Mouse (Mus musculus): ENCODE data around the gene Arpc1a.

Arpc1a gene

DNA sequence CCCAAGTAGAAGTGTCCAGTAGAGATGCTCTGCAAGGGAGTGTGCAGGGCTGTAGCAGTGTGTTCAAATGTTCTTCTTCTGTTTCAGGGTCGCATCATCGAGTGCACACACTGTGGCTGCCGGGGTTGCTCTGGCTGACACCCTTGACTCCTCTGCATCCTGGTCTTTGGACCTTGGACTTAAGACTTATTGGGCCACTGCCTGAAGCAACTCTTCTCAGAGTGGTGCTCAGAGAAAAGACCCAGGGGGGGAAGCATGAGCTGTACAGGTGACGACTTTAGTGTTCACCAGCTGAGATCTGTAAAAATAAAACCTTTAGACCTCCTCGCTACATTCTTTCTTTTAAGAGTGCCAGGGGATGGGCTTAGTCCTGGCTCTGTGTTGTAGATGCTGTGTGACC lies 64.1 kb downstream of the Arpc1a start:
- DNase-seq = no peak

DNA sequence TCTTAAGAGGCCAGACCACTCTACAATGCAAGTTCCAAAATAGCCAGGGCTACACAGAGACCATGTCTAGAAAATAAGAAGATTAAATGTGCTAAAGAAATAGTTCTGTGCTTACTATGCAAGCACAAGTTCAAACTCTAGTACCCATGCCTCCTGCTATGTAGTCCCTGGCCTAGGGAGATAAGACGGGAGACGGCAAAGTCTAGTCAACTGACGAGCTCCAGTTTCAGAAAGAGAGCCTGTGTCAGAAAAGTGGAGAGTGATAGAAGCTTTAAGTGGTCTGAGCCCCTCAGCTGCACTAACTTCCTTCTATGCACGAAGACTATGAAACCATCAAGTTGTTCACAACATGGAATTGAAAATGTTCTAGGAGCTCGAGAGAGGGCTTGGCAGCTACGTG lies 65.7 kb downstream of the Arpc1a start:
- DNase-seq = no peak

DNA sequence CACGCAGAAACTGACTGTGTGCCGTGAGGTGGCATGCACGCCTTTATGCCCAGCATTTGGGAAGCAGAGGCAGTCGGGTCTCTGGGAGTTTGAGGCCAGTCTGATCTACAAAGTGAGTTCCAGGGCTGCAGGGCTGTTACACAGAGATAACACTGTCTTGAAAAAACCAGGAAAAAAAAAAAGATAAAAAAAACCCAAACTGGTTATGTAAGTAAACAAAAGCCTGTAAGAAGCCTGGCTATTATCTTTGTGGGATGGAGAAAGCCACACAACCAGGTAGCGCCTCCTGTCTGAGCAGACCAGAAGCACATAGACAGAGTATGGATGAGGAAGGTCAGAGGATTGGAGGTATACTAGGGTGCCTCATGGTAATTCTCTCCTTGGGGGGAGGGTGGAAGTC lies 69.1 kb downstream of the Arpc1a start:
- DNase-seq = no peak

Data from kidney, postnatal 10 days (tissue).